Mouse (Mus musculus) frontal cortex, postnatal 36 days (tissue): ENCODE results near the gene Atxn1.

Experiments used
- DNase-seq, 2 experiments: peaks; one replicate each; pipeline ENCODE4 v3.0.0; 2022; ENCODE audit warnings: low spot score in 2 of 2

Atxn1 gene

DNA sequence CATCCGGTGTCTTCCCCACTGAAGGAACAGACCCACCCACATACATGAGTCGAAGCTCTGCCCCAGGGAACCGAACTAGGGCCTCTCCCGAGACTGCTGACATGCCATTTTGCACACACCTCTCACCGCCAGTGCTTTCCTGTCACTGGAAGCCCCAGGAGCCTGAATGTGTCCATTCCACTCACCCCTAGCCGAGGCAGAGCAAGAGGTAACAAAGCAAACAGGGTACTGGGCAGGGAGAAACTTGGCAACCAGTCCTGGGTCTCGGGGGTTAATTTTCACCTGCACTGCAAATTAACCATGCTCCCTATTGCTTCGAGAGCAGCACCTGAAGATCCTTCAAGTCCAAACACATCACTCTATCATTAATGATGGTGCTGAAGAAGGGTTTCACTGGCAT, 64.0 kb downstream of the Atxn1 start:
- DNase-seq: no peak

DNA sequence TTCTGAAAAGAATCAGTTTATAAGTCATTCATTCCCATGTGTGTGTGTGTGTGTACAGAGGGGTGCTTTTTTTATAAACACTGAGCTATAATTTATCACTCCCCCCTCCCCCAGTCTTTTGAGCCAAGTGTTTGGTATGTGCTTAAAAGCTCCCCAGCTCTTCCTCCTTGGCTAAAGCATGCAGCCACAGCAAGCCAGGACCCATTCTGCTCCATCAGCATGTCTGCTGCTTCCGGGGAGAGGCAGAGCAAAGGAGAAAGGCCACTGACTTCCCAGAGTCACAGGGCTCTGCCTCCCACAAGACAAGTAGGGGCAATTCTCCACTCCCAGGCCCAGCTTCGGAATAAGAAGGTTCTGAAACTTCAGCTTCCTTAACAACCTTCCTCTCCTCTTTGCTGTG, 67.2 kb downstream of the Atxn1 start:
- DNase-seq: no peak

GRCm38 (mm10) chr13:45894760-45895159, 70.0 kb downstream of the Atxn1 start:
- no peak for DNase-seq

DNA sequence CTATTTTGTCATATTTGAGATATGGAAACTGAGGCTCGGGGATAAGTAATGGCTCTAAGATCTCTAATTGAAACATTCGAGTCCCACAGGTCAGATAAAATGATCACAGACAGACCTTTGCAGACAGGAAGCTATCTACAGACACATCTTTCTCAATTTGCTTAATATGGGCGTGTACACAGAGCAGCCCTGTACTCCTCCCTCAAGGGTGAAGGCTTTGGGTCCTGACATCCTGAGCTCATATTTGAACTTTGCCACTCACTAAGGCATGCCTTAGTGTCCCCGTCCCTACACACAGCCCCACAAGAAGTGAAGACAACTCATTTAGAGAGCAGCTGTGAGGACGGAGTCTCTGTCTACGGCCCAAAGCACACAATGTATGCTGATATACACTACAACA, 70.6 kb downstream of the Atxn1 start:
- no peak for DNase-seq

GRCm38 (mm10) chr13:45891073-45891472, 73.7 kb downstream of the Atxn1 start:
- DNase-seq: no peak

GRCm38 (mm10) chr13:45888953-45889749, 75.7 kb downstream of the Atxn1 start:
- DNase-seq: no peak

DNA sequence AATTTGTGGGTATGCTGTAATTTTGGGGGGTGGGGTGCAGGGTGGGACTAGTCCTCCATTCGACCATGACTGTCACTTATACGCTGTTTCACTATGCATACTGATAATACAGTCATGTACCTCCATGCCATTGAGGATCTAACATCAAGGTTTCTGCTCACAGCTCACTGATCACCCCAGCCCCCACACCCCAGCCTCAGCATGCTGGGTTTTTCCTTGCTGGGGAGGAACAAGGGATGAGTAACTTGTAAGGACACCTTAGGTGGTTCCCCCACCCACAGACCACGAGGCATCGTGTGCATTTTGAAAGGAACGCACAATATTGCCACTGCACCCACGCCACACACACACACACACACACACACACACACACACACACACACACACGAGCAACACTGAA, 79.9 kb downstream of the Atxn1 start:
- DNase-seq: no peak

DNA sequence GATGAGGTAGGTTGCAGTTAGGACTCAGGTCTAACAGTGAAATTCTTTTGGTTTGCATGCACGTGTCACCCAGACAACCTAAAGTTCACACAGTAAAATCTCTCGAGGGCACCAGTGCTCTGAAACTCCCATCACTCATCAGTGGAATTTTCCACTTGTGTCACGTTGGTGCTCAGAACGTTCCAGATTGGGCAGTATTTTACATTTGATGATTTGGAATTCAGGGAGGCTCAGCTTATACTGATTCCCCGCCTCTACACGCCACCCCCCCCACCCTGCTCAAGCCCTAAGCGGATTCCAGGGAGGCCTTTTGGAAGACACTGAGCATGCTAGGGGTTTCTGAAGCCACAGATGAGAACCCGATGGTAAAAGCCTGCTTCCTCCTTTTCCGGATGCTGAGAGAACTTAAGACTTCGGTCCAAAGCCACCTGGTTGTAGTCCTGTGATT, 81.0 kb downstream of the Atxn1 start:
- no peak for DNase-seq

DNA sequence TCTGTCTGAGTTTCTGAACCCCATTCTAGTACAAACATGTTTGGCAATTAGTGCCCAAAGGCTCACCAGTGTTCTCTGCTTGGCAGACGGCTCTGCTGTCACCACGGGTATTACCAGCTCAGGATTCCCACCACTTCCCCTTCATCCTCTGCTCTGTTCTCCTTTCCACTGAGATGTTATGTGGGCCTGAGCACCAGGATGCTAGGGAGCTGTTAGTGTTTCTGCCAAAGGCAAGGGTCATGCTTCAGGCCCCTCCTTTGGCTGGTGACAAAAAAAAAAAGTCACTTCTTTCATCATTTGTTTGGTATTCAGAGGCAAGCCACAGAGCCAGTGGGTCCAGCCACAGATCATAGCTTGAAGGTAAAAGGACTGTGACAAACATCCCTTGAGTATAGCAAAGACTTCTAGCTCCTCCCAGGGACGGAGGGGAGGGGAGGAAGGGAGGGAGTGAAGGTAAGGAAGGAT, 81.8 kb downstream of the Atxn1 start:
- DNase-seq: no peak

- no peak for DNase-seq
Measured at GRCm38 (mm10) chr13:45880543-45880845, 84.3 kb downstream of the Atxn1 start.

DNA sequence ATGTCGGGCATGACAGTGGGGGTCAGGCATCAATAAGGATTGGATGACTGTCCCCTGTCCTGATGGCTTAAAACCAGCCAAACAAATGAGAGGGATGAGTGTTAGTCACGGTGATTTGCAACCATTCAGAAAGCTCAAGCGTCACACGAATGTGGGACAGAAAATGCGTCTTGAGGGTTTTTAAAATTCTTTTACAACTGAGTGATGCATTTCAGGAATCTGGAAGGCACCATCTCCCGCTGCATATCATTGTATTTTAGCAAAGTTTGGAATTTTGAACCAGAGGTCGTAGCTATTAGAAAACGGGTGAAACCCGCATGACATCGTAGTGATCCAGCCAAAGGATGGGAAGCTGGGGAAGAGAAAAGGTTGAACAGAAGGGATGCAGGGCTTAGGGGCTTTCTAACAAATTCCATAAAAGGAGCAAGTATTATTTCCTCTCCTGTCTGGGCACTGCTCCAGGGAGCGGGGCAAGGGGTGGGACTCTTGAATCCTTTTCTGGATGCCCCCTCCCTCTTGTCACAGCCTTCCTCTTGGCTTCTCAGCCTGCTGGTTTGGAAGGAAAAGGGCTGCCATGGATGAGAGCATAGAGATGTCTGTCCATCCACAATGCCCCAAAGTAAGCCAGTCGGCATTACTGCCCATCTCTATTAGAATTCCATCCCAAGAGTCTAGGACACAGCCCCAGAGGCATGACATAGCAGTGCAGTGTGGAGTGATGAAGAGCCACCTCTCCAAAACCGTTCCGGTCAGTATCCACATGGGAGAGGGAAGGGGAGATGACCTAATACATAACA, 84.9 kb downstream of the Atxn1 start:
- DNase-seq: no peak

GRCm38 (mm10) chr13:45876939-45877338, 87.9 kb downstream of the Atxn1 start:
- no peak for DNase-seq

DNA sequence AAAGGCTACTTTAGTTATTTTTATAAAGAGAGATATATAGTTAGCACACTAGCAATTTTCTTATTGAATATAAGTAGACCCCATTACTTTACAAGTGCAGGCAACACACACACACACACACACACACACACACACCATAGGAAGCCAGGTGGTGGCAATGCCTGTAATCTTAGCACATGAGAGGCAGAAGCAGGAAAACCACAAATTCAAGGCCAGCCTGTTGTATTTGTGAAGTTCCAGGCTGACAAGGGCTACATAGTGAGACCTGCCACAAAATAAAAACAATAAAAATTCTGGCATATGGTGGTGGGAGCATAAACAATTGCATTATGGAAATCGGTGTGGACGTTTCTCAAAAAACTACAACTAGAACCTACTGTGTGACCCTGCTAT, 88.4 kb downstream of the Atxn1 start:
- DNase-seq: no peak

DNA sequence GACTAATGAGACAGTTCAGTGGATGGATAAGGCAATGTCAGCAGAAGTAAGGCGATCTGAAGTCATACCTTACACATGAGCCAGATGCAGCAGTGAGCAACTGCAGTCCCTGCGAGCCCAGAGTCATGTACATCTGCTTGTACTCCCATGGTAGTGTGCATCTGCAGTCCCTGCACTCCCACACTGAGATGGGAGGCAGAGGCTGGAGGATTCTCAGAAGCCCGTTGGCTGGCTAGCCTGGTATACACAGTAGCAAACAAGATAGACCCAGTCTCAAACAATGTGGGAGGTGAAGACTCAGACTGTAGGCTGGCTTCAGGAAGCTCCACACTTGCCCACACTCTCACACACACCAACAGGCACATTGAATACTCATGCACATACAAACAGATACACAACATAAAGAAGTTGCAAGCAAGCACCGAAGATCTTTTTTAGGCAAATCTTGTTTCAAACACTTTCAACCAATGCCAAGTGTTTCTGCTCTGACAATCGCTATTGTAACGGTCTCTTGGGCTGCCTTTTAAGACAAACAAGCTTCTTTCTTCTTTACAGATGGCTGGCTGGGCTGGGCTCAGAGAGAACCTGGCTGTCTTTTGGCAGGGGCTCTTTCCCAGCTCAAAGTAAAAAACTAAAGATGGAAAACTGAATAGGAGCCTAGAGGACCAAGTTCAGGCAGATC, 89.0 kb downstream of the Atxn1 start:
- DNase-seq: peak in 1 of 2 experiments; percentile 38

DNA sequence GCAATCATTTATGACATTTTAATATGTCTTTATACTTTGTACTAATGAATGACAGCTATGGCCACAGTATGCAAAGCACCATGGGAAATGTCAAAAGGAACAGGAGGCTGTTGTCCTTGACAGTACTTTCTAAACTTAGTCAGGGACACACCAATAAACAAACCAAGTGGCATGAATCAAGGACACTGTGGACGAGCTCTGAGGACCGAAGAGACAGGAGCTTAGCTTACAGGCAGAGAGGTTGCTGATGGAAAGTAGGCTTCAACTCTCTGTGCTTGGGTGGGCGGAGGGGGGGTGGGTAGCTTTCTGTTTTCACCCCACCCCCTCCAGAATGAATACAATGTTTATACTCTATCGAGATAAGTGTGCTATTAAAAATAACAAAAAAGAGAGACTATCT, 90.6 kb downstream of the Atxn1 start:
- DNase-seq: no peak

DNA sequence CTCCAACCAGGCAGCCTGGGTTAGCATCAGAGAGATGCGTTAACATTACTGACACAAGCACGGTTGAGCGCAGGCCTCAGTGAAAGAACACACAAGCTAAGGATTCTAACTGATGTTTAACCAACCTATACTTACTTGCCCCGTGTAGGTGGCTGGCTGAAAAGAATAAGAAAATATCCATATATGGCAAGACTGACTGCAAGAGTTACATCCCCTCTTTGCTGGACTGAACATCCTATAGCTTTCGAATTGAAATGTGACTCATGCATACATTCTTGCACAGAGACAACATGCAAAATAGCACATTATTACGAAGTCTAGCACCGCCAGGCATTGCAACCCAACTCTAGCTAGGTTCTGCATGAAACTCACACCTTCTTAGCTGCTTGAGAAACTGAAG, 91.8 kb downstream of the Atxn1 start:
- no peak for DNase-seq

DNA sequence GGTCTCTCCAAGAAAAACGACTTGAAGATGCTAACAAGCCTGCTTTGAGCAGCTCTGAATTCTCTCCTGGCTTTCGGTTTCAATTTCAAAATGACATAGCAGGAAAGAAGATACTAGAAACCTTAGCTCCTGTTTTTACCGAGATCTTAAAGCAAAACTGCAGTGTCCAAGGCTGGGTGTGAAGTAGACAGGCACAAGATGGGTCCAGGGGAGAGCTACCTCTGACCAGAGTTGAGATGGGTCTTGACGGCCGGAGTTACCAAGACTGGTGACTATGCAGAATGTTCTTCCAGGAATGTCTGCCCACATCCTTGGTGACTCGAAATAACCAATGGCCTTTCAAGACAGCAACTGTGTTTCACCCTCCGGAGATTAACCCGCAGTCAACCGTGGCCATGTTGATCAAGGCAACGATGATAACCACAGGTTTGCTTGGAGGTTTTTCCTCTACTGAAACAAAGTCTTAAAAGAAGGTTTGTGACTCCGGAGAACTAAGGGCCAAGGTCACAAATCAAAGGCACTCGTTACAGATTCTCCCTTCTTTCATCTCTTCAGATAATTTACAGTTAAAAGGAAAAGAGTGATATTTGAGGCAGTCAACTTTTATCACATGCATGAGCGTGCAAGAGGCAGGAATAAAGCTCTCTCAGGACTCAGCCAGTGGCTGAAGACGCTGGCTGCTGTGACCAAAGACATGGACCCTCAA, 92.6 kb downstream of the Atxn1 start:
- no peak for DNase-seq

DNA sequence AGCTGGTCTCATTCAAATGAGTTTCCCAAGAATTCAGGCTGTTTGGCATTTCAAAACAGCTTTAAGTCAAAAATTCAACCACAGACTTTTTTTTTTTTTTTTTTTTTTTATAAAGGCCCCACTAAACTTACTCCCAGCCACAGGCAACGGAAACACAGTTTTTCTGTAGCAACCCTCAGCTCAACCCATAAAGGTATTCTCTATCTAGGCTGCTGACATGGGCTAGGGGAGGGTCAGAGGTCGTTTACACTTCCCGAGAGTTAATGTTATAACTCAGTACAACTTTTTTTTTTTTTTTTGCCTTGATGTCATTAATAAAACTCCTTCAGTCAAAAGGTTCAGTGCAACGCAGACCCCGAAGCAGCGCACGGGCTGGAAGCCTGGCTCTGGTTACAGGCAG, 93.3 kb downstream of the Atxn1 start:
- DNase-seq: no peak

DNA sequence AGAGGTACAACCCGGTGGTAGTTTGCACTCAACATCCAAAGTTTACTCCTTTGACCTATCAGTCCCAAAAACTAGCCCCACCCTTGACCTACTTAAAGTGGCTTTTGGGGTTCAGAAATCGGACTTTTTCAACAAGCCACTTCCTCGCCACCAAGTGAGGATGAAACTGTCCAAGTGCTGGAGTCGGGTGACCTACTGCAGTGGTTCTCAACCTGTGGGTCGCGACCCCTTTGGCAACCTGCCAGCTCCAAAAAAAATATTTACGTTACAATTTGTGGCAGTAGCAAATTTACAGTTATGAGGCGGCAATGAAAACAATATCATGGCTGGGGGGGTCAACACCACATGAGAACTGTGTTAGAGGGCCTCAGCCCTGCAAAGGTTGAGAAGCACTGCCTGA, 95.9 kb downstream of the Atxn1 start:
- no peak for DNase-seq

DNA sequence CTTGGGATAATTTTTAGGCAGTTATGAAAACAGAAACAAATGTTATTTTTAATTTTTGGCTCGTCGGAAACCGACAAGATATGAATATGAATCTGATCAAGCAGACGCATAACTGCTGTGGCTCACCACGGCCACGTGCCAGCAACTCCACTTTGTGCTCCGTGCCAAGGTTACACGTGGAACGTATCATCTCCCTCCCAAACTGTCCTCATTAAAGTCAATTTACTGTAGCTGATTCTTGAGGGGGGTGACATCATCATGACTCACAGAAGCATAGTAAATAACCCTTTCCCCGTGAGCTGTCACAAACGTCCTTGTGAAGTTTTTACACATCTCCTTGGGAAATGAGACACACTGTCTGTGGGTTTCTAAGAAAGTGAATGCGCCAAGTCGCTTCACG, 97.5 kb downstream of the Atxn1 start:
- no peak for DNase-seq

DNA sequence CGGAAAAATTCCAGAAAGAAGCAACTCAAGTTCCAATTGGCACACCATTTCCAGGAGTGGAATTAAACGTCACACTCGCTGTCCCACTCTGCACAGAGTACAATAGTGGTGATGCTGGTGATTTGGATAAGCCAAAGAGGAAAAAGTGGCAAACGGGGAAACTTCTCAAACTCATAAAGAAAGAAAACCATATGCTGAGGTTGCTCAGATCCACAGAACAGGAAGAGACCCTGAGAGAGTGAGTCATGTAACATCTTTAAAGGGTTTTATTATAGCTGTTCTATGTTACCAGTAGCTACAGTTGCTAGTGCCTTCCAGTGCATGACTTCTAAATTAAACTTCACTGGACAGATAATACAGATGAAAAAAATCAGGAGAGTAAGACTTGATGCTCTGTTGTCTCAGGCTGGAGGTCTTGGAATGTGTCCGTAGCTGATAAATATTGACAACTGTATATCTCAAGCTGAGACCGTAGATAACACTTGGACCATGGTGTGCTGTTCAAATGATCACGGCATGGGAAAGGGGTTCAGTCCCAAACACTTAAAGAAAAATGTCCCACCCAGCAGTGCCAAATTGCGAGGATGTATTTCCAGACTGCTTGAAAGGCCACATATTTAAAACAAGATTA, 98.1 kb downstream of the Atxn1 start:
- no peak for DNase-seq

GRCm38 (mm10) chr13:45865620-45866019, 99.2 kb downstream of the Atxn1 start:
- no peak for DNase-seq
